Mouse (Mus musculus) brown adipose tissue, adult 24 weeks (tissue): ENCODE measurements around the gene Fgfbp3. TPM values are rescaled to one million over a fixed set of nuclear protein-coding genes. Genes with fewer than 3 reads are reported as not detected.
"Not testable (repeated sequence)": the region's sequence is repeated elsewhere in the genome, so short reads cannot be mapped to it uniquely, and the experiment has no call there.

Experiments
- H3K27ac ChIP-seq: fragments of 200-500 bp; replicated peaks from 2 replicates; pipeline ENCODE4 v1.5.1; 2012; ENCODE audit warnings: low read depth, mild to moderate bottlenecking, low read length
- H3K4me1 ChIP-seq: fragments of 200-500 bp; 2 replicates; pipeline ENCODE4 v1.6.1; 2012; ENCODE audit warnings: low read length, mixed read lengths; ENCODE audit not compliant: control insufficient read depth, insufficient read depth, insufficient read length
- H3K4me3 ChIP-seq: fragments of 200-500 bp; 2 replicates; pipeline ENCODE4 v1.5.1; 2012; ENCODE audit warnings: low read depth, mild to moderate bottlenecking, low read length, moderate library complexity; ENCODE audit not compliant: insufficient read depth
- polyA plus RNA-seq: library from polyadenylated mRNA; stranded (reverse); fragments of >200 nt; gene quantifications from 2 replicates; pipeline ENCODE4 v1.2.4, GENCODE M21; 2012; ENCODE audit not compliant: missing spikeins, insufficient read depth, insufficient read length

Fgfbp3 gene
- 1.1 and 1.9 TPM in 2 replicates for polyA plus RNA-seq

DNA sequence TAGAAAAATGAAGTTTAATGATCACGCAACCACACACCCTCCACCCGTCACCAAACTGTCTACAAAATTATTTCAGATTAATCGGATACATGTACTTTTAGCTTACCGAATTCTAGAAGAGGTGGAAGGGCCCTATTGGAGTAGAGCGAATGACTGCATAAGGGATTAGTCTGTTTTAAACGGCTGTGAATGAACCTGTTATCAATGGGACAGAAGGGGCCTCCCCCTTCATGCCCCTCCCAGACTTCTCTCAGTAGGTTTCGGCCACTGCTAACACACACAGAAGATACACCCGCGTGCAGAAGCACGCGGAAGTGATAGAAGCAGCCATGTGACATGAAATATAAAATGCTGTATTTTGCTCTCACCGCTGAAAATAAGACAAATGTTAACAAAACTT, at the start of gene Fgfbp3:
TSS of gene Fgfbp3 (minus strand) at position 150 of the 400 bp plus-strand sequence.
- Histone ChIP-seq H3K27ac (no peak within 1 kb of the TSS), H3K4me1 (no peaks in the 10 kb centered on the region), H3K4me3 (peak within 1 kb of the TSS; percentile 69)

DNA sequence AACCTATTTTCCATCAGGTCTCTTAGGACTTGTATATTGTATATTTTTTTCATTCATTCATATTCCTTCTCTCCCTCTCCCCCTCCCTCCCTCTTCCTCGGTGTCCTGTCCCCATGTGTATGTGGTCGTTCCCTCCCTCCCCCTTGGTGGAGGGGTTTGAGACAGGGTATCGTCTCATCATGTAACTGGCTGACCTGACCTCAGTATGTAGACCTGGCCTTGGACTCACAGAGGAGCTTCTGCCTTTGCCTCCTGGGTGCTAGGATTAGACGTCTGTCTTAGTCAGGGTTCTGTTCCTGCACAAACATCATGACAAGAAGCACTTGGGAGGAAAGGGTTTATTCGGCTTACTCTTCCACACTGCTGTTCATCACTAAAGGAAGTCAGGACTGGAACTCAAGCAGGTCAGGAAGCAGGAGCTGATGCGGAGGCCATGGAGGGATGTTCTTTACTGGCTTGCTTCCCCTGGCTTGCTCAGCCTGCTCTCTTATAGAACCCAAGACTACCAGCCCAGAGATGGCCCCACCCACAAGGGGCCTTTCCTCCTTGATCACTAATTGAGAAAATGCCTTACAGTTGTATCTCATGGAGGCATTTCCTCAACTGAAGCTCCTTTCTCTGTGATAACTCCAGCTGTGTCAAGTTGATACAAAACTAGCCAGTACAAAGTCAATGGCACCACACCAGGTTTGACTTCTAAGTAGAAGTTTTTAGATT, 43.3 kb upstream of the Fgfbp3 start:
- H3K27ac ChIP-seq, H3K4me3 ChIP-seq, H3K4me1 ChIP-seq: not testable (repeated sequence)

DNA sequence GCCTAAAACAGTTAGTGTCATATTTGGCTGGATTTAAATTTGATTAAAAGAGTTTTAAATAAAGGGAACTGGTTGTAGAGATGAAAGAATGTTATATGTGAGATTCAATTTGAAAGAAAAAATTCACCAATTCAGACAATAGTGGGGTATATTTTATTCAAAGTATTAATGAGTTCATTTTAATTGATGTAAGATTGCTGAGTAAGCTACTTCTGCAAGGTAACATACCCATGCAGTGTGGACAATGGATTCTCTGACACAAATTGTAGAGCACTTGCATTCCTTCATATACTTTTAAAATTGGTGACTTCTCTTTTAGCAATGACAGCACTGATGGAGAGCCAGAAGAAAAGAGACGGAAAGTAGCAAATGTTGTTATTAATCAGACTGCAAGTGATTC, 41.9 kb upstream of the Fgfbp3 start:
- Histone ChIP-seq H3K27ac (no peak overlapping the region), H3K4me3 (no peak overlapping the region), H3K4me1 (no peaks in the 10 kb centered on the region)

DNA sequence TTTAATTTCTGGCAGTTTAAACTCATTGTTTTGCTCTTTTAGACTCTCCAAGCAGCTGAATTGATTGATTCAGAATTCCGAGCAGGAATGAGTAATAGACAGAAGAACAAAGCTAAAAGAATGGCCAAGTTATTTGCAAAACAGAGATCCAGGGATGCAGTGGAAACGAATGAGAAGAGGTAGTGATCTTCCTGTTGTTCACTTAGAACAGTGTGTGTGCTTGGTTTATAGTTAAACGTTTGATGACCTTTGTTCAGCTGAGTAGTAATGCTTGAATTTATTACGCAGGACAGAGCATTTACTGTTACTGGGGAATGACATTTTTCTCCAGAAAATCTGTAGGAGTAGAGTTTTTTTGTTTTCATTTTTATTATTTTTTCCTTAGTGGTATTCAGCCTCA, 38.9 kb upstream of the Fgfbp3 start:
- no peak overlapping the region for H3K4me3 ChIP-seq

DNA sequence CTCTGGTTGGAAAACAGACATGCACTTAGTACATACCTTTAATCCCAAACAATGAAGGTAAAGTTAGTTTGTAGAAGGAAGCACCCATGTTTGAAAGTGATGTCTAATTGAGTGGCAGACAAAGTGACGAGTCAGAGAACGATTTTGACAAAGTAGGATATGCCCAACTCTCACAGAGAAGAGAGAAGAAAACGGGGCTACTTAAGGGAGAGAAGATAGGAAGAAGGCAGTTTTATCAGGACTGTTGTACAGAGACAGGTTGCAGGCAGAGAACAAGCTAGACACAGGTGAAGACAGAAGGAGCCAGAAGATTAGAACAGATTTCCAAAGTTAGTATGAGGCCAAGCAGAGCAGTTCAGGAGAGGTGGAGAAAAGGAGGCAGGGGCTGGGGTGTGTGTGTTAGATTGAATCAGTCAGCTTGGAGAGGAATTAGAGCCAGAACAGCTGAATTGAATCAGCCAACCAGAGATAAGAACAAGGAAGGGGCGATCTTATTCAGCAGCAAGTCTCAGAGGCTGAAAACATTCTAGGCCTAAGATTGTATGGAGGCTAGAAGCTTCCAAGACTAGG, 34.3 kb upstream of the Fgfbp3 start:
- H3K4me3 ChIP-seq = no peak overlapping the region
- no peaks in the 10 kb centered on the region for H3K4me1 ChIP-seq
- H3K27ac ChIP-seq = no peak overlapping the region

More for the DNA sequence above, 38.9 kb upstream of the Fgfbp3 start:
- no peaks in the 10 kb centered on the region for H3K4me1 ChIP-seq
- H3K27ac ChIP-seq = no peak overlapping the region

DNA sequence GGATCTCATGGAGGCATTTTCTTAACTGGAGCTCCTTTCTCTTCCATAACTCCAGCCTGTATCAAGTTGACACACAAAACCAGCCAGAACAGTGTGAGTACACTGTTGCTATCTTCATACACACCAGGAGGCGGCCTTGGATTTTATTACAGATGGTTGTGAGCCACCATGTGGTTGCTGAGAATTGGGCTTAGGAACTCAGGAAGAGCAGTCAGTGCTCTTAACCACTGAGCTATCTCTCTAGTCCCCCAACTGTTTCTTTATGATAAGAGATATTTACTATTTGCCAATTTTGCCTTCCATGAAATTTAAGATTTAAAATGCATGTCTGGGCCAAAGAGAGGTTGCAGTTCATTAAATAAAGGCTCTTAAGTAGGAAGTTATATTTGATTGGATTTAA, 20.6 kb upstream of the Fgfbp3 start:
- Histone ChIP-seq H3K27ac (no peak overlapping the region), H3K4me1 (no peaks in the 10 kb centered on the region), H3K4me3 (no peak overlapping the region)

DNA sequence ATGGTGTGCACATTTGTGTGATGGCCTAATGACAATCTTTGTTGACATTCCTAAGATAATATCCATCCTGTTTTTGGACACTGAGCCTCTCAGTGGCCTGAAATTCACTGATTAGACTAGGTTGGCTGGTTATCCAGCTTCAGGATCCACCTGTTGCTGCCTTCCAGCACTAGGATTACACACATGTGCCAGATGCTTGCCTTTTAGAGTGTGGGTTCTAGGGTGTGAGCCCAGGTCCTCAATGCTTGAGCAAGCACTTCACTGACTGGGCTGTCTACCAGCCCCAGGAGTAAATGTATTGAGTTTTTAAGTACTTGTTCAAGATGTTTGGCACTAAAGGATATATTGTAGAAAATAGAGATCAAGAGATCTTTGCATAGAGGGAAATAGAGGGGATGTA, 18.6 kb upstream of the Fgfbp3 start:
- Histone ChIP-seq H3K4me1 (no peaks in the 10 kb centered on the region), H3K4me3 (no peak overlapping the region), H3K27ac (no peak overlapping the region)

DNA sequence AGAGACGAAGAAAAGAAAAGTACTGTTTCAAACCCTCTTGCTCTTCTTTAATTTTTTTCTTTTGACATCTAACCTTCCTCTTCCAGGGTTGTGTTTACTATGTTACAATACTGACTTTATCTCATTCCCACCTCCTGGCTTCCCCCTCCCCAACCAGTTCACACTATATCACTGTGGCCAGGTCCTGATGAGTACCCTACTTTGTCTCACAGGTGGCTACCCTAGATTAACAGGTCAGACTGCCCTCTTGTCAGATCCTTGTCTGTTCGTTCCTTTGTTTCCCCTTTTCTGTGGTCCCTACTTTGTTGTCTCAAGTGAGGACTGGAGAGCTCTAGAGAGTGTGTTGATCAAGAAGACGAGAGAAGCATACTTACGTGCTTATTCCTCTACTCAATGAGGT, 16.9 kb upstream of the Fgfbp3 start:
- H3K27ac ChIP-seq = no peak overlapping the region
- H3K4me1 ChIP-seq = no peaks in the 10 kb centered on the region
- H3K4me3 ChIP-seq = no peak overlapping the region

DNA sequence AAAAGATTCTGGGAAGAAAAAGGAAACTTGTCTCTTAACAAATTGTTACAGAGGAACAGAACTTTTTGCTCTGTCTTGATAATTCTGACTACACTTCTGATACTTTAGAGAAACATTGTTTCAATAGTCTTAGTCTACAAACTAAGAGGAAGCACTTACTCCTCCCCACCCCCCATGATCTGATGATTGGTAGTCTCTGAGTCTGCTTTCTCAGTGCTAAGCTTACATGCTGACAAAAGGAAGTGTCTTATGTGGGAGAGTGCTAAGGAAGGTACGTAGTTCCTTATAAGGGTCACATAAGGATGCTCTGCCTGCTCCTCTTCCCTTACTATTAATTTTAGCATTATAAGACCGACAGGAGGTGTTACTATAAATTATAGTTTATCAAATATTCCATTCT, 13.2 kb upstream of the Fgfbp3 start:
- H3K4me3 ChIP-seq = no peak overlapping the region
- no peaks in the 10 kb centered on the region; the same call in 1 of the 2 replicates for H3K4me1 ChIP-seq
- no peak overlapping the region for H3K27ac ChIP-seq

DNA sequence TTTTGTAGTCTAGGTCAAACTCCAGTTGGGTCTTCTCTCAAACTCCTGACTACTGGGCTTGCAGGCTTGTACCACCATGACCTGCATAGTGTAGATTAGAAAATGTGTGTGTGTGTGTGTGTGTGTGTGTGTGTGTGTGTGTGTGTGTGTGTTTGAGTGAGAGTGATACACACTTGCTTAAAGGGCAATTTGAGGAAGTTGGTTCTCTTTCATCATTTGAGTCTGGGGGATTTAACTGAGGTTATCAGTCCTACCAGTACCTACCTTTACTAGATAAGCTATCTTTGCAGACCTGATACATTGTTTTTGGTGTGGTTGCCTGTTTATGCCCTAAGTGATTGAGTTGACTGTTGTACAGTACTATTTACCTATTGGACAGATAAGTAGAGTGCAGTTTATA, 12.7 kb upstream of the Fgfbp3 start:
- no peak overlapping the region; the same call in 1 of the 2 replicates for H3K27ac ChIP-seq
- no peaks in the 10 kb centered on the region; the same call in 1 of the 2 replicates for H3K4me1 ChIP-seq
- H3K4me3 ChIP-seq = no peak overlapping the region

DNA sequence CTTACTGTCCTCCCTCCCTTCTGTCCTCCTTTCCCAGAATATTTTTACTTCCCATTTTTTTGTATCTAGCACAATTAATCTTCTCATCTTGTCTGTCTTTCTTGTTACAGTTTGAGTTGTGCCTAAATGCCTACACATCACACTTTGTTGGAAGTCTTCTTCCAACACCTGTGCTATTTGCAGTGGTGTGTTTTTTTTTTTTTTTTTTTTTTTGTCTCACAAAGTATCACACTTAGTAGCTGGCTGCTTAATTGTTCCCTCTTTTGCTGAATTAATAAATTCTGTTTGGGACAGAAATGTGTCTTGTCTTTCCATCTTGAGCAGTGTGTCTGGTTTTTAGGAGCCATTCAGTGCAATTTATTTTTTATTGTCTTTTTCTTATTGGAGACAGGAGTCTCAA, 10.4 kb upstream of the Fgfbp3 start:
- no peak overlapping the region for H3K4me3 ChIP-seq
- H3K4me1 ChIP-seq = no peaks in the 10 kb centered on the region; the same call in 1 of the 2 replicates
- H3K27ac ChIP-seq = no peak overlapping the region

DNA sequence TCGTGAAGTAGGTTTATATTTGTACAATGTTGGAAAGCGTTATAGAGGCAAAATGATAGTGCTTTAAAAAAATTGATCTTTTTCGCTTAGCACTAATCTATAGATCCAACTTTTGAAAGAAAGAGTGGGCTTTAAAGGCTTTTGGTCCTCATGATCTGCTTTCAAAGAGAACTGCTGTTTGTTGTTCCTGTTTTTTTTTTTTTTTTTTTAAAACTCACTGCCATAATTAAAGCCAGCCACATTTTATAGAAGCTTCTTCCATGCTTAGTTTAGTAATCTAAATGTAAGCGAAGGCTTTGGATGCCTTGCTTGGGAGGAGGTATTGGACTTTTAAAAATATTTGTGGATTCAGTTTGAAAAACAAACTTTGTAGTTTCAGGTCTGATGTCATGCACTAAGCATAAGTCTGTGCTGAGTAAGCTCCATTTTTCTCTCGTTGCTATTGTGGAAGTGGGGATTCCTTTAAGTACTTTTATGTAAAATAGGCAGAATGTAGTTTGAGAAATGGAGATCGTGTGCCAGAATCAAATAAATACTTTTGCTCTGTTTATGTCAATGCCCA, 8.5 kb upstream of the Fgfbp3 start:
- H3K4me1 ChIP-seq = no peaks in the 10 kb centered on the region; the same call in 1 of the 2 replicates
- H3K4me3 ChIP-seq = no peak overlapping the region
- no peak overlapping the region for H3K27ac ChIP-seq

DNA sequence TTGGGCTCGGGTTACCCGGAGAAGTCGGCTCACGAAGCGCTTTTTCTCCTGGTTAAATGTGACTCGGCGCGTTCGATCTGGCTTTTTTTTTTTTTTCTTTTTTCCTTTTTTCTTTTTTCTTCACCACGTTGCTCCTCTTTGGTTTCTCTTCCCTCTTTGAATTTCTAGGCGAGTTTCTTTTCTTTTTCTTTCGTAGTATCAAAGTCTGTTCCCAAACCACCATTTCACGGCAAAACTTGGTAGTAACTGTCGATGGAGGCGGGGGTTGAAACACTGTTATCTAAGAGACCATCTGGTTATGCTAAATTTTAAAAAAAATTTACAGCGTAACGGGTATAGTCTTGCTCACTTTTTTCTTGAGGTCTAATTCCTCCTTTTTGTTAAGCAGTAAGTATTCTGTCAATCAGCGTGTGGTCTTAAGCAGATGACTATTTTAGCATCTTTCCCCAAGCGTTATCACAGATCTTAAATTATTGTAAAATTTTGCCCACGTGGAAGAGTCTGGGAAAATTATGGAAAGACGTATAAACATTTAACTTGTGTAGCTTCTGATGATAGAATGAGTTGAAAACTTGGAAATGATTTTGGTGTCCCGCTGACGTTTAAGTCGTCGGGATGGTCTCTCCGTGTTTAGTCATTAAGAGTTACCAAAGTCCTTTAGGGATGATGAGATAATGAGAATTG, 7.3 kb upstream of the Fgfbp3 start:
- Histone ChIP-seq H3K27ac (peak overlapping the region; percentile 92), H3K4me3 (peak overlapping the region; percentile 94), H3K4me1 (no peaks in the 10 kb centered on the region; the same call in 1 of the 2 replicates)

DNA sequence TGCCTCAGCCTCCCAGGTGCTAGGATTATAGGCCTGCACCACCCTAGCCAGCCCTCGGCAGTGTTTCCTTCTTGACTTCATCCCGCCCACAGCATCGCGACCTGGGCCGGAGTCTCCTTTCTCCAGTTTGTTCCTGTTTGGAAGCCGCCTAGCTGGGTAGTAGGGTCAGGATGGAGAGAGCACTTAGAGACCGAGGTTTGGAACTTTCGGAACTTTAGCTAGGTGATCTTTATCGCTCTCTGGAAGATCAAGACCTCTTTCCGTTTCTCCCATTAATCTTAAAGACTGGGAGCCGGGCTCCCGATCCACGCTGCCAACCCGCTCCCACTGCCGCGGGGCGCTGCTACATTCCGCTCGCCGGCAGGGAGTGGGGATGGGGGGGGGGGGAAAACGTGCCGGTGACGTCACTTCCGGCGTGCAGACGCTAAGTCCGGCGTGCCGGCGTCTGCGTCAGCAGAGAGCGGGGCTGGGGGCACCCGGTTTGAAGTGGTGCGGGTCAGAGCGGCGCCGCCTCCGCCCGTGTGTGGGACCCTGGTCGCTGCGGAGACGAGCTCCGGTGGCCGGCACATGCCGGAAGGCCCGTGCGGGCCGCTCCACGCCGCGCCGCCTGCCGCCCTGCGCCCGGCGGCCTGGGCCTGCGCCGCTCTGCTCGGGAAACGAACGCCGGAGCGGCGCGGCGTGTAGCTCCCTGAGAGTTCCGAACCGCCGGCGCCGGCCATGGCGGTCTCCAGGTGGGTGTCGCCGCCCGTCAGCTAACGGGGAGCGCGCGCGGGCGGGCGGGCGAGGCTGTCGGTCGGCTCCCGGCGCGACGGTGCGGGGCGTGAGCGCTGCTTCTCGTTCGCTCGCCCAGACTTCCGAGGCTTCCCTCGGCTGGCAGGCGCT, 6.5 kb upstream of the Fgfbp3 start, which contains the start of gene Btaf1:
TSS of gene Btaf1 (plus strand) at position 409 of the 882 bp plus-strand sequence.
- peak within 1 kb of the TSS; percentile 94 for H3K4me3 ChIP-seq
- H3K27ac ChIP-seq = peak within 1 kb of the TSS; percentile 92
- no peaks in the 10 kb centered on the region; the same call in 1 of the 2 replicates for H3K4me1 ChIP-seq
